Mouse (Mus musculus) G1E (cell line): ENCODE data around the gene Pibf1. TPM values are rescaled to one million over a fixed set of nuclear protein-coding genes. Genes with fewer than 3 reads are reported as not detected.

ENCODE experiments used
- ATAC-seq: 2 replicates; pipeline ENCODE4 v1.8.0; 2016; ENCODE audit warnings: mild to moderate bottlenecking; ENCODE audit not compliant: insufficient number of reproducible peaks, poor library complexity, low FRiP score, severe bottlenecking; ENCODE audit errors: extremely low read depth
- DNase-seq: peaks from one replicate; pipeline ENCODE4 v3.0.0; 2012; ENCODE audit warnings: low spot score
- H3K27me3 ChIP-seq: 2 replicates; pipeline ENCODE4 v1.6.1; 2012; ENCODE audit warnings: mild to moderate bottlenecking, low read length, inconsistent platforms; ENCODE audit not compliant: insufficient read depth
- H3K36me3 ChIP-seq: replicated peaks from 2 replicates; pipeline ENCODE3; 2012; ENCODE audit warnings: mild to moderate bottlenecking, inconsistent platforms
- H3K4me1 ChIP-seq: 2 replicates; pipeline ENCODE4 v1.6.1; 2012; ENCODE audit warnings: low read depth, low read length, inconsistent platforms, mixed read lengths; ENCODE audit not compliant: insufficient read depth
- H3K4me3 ChIP-seq: 2 replicates; pipeline ENCODE4 v1.5.1; 2012; ENCODE audit warnings: low read depth, mild to moderate bottlenecking, inconsistent platforms, low read length, moderate library complexity, mixed read lengths
- H3K9me3 ChIP-seq: replicated peaks from 2 replicates; pipeline ENCODE4 v1.6.1; 2012; ENCODE audit warnings: inconsistent platforms
- CTCF ChIP-seq: IDR thresholded peaks from 2 replicates; pipeline ENCODE4 v1.5.1; 2012; ENCODE audit warnings: low read depth, low read length, inconsistent platforms, mixed read lengths
- GATA1 ChIP-seq: IDR thresholded peaks from 2 replicates; pipeline ENCODE4 v1.6.1; 2012; ENCODE audit warnings: borderline replicate concordance, low read length, inconsistent platforms, mixed read lengths
- GATA2 ChIP-seq: IDR thresholded peaks from 2 replicates; pipeline ENCODE4 v1.6.1; 2012; ENCODE audit warnings: low read depth, low read length, inconsistent platforms, borderline replicate concordance
- POLR2AphosphoS5 ChIP-seq: IDR thresholded peaks from 2 replicates; pipeline ENCODE4 v1.6.1; 2012; ENCODE audit warnings: low read depth, low read length, inconsistent platforms; ENCODE audit not compliant: insufficient replicate concordance
- TAL1 ChIP-seq: conservative IDR thresholded peaks from 2 replicates; pipeline ENCODE4 v1.6.1; 2012; ENCODE audit warnings: low read depth, low read length, inconsistent platforms, mixed read lengths
- polyA plus RNA-seq: library from polyadenylated mRNA; stranded (reverse); fragments of >175 nt; gene quantifications from 2 replicates; pipeline ENCODE4 v1.2.3, GENCODE M21; 2012
- total RNA-seq, 2 experiments: library from RNA; stranded (forward) in 1 of 2; stranded (reverse) in 1 of 2; fragments of 200-1000 nt in 1 of 2; fragments of >200 nt in 1 of 2; fragmentation: Nextera tagmentation in 1 of 2; gene quantifications; 2 replicates each; pipeline ENCODE4 v1.2.3; 2014 to 2017

The Pibf1 gene
- total and polyA plus RNA-seq, 3 experiments, result 1.4 to 67.9 (median 58.1) TPM

DNA sequence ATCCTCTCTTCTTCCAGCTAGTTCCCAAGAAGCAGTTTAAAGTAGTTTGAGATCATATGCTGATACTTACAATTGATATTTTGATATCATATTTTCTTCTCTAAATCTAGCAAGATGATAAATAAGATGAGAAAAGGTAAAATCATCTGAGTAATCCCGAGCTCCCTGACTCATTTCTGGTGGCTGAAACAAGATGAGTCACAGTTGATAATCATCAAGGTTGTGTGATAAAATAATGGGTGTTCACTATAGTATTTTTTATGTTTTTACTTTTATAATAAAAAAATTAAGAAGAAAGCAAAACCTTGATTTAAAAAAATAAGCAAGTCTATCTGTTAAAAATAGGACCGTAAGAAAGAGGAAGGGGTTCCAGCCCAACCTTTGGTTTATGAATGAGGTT is 34.8 kb downstream of the Pibf1 start:
- DNase-seq (no peak), ATAC-seq (no peak)
- TF ChIP-seq POLR2AphosphoS5, result no peak
- H3K27me3 ChIP-seq, result no peaks in the 10 kb centered on the region
- no peak overlapping the region for H3K4me3 ChIP-seq
- no peaks in the 10 kb centered on the region for H3K4me1 ChIP-seq
- no peaks in the 10 kb centered on the region for H3K9me3 ChIP-seq
- peaks cover 64% of the 10 kb centered on the region for H3K36me3 ChIP-seq

DNA sequence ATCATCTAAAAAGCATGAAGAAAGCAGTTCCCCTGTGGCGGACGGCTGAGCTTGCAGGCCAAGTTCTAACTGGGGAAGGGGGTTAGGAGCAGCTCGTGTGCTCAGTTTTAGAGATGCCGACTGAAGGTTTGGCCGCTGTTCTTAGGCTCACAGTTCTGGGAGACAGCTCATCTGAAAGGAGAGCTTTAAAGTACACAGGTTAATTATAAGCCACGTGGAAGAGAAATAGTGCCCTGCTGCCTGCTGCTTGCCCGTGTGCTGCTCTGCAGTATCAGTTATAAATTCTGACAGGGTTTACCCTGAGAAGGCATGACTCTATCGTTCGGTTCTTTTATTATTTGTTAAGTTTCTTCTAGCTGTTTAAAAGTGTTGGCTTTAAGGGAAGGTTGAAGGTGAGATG is 36.5 kb downstream of the Pibf1 start:
- no peaks in the 10 kb centered on the region for H3K27me3 ChIP-seq
- no peaks in the 10 kb centered on the region for H3K4me1 ChIP-seq
- H3K4me3 ChIP-seq, result no peak overlapping the region
- no peak for DNase-seq
- H3K9me3 ChIP-seq, result no peaks in the 10 kb centered on the region
- peaks cover 62% of the 10 kb centered on the region for H3K36me3 ChIP-seq
- TF ChIP-seq TAL1, result no peak
- TF ChIP-seq GATA2, result no peak
- no peak for TF ChIP-seq POLR2AphosphoS5
- no peak for TF ChIP-seq CTCF
- TF ChIP-seq GATA1, result no peak
- ATAC-seq, result no peak

DNA sequence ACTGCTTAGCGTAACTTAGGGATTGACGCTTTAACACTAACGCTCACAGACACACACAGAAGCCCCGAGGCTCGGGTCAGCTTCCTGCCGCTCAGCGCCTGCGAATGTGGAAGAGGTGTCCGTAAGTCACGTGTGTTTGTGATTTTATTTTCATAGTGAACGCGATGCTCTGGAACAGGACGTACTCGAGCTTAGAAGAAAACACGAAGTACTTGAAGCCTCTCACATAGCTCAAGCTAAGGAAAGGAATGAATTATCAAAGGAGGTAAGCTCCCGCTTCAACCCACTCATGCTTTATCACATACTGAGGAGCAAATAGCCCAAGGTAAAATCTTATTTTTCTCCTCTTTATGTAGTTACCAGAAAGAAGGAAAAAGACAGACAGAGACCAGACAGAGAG is 37.1 kb downstream of the Pibf1 start:
- DNase-seq (no peak), ATAC-seq (no peak)
- TF ChIP-seq TAL1 (no peak), GATA2 (no peak), GATA1 (no peak), CTCF (no peak), POLR2AphosphoS5 (no peak)
- Histone ChIP-seq H3K36me3 (peaks cover 60% of the 10 kb centered on the region), H3K4me1 (no peaks in the 10 kb centered on the region), H3K27me3 (no peaks in the 10 kb centered on the region), H3K4me3 (no peak overlapping the region), H3K9me3 (no peaks in the 10 kb centered on the region)

GRCm38 (mm10) chr14:99140036-99140435 is 40.8 kb downstream of the Pibf1 start:
- Histone ChIP-seq H3K4me1 (0 out of 2 replicates have a peak, but pooled peaks cover 4% of the 10 kb centered on the region), H3K4me3 (no peak overlapping the region), H3K27me3 (no peaks in the 10 kb centered on the region), H3K36me3 (peaks cover 68% of the 10 kb centered on the region), H3K9me3 (no peaks in the 10 kb centered on the region)
- ATAC-seq (no peak), DNase-seq (no peak)
- TF ChIP-seq GATA2 (no peak), CTCF (no peak), TAL1 (no peak), POLR2AphosphoS5 (no peak), GATA1 (no peak)

GRCm38 (mm10) chr14:99141786-99142633 is 42.8 kb downstream of the Pibf1 start:
- Histone ChIP-seq H3K27me3 (no peaks in the 10 kb centered on the region), H3K36me3 (peaks cover 55% of the 10 kb centered on the region), H3K4me1 (0 out of 2 replicates have a peak, but pooled peaks cover 4% of the 10 kb centered on the region), H3K4me3 (no peak overlapping the region), H3K9me3 (no peaks in the 10 kb centered on the region)
- DNase-seq (peak; percentile 56), ATAC-seq (peak; percentile 89)
- TF ChIP-seq CTCF (peak; percentile 96), TAL1 (no peak)

DNA sequence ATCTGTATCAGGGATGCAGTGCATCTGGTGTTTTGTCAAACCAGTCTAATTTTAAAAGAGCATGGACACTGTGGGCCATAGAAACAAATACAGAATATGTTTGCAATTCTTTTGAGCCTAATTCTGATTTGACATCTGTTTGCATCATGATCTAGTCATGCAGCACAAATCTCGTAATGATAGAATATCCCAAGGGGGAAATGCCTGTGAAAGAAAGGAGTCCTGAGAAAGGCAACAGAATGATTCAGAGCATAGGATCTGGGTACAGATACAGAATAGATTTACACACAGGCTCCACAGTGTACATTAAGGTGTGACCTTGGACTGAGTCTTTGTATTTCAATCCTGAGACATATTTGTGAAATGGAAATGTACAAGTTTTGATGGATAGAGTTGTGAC is 47.6 kb downstream of the Pibf1 start:
- Histone ChIP-seq H3K27me3 (no peaks in the 10 kb centered on the region), H3K36me3 (peaks cover 64% of the 10 kb centered on the region), H3K4me1 (0 out of 2 replicates have a peak, but pooled peaks cover 3% of the 10 kb centered on the region), H3K9me3 (no peaks in the 10 kb centered on the region), H3K4me3 (no peak overlapping the region)
- no peak for TF ChIP-seq GATA1
- no peak for TF ChIP-seq CTCF
- TF ChIP-seq POLR2AphosphoS5, result no peak
- no peak for TF ChIP-seq GATA2
- TF ChIP-seq TAL1, result no peak
- ATAC-seq, result no peak
- no peak for DNase-seq

GRCm38 (mm10) chr14:99152683-99153082 is 53.5 kb downstream of the Pibf1 start:
- Histone ChIP-seq H3K27me3 (no peaks in the 10 kb centered on the region), H3K9me3 (no peaks in the 10 kb centered on the region), H3K4me3 (no peak overlapping the region), H3K4me1 (no peaks in the 10 kb centered on the region), H3K36me3 (peaks cover 71% of the 10 kb centered on the region)
- DNase-seq (no peak), ATAC-seq (no peak)
- TF ChIP-seq GATA2 (no peak), TAL1 (no peak)
